30 mouse cellular contexts compared by ENCODE assay signal in genomic region chr1:187823351-187823750, GRCm38 (mm10).
DNase-seq lines count a peak whose midpoint lies in the region; ATAC-seq and TF ChIP-seq lines count a peak whose summit lies in the region.
"Had no signal": no experiment of that assay in that cellular context is flagged by ENCODE, and none has a peak within 500 bp of the region (broad histone marks: within the 10 kb centered on the region; RNA-seq: fewer than 3 reads in every experiment).

No protein-coding gene starts in this region.

- no peak for TF ChIP-seq POLR2A in heart, adult 2 months (IDR thresholded peaks at IDR 0.05; ENCODE audit: insufficient read depth, low read depth, low read length)

- 68% methylated on average over 5 of the region's 5 CpGs for WGBS in intestine, embryonic 14.5 days
- 53% methylated on average over 5 of the region's 5 CpGs for WGBS in intestine, postnatal 0 days
- WGBS in kidney, postnatal 0 days, result 56% methylated on average over 5 of the region's 5 CpGs
- WGBS in heart, adult 2 months, result 77% methylated on average over 5 of the region's 5 CpGs

- H3K4me3 ChIP-seq in intestine, embryonic 14.5 days (ENCODE audit: low read depth, low read length), result no peak overlapping the region
- no peak overlapping the region for H3K4me3 ChIP-seq in intestine, postnatal 0 days (ENCODE audit: low read depth, low read length)
- no peak overlapping the region for H3K4me3 ChIP-seq in kidney, postnatal 0 days (replicated peaks; ENCODE audit: low read depth, low read length)
- no peak overlapping the region for H3K4me3 ChIP-seq in heart, adult 2 months
- H3K4me3 ChIP-seq: erythroblast, embryonic 14.5 days; gastrocnemius, adult 2 months; heart, embryonic 12.5 days; hindbrain, embryonic 15.5 days; limb, embryonic 13.5 days; megakaryocyte, embryonic 14.5 days; midbrain, embryonic 12.5 days; neural tube, embryonic 13.5 days had no signal

- peak; percentile 69; the same call in 1 of the 2 replicates for ATAC-seq in intestine, embryonic 14.5 days (replicated peaks; ENCODE audit: low FRiP score, low TSS enrichment, low read depth)
- ATAC-seq in intestine, postnatal 0 days, result no peak
- ATAC-seq in kidney, postnatal 0 days (replicated peaks; ENCODE audit: low FRiP score, low read depth), result peak; percentile 88
- ATAC-seq: forebrain, embryonic 16.5 days; inflammation-experienced regulatory T-cells, adult 6 months; liver, postnatal 0 days had no signal

- no peak for TF ChIP-seq EP300 in heart, adult 2 months (IDR thresholded peaks at IDR 0.05; ENCODE audit: insufficient read depth, low read depth, low read length)

- DNase-seq in intestine, embryonic 14.5 days (ENCODE audit: low spot score), result no peak
- DNase-seq in kidney, adult 8-10 months, result peak; percentile 74 to 89
- peak; percentile 49 for DNase-seq in kidney, postnatal 0 days (ENCODE audit: low spot score)
- peak; percentile 70 to 74 for DNase-seq in kidney, postnatal 4 days
- DNase-seq in layer of hippocampus, postnatal 10 days (ENCODE audit: low spot score in 2 of 2), result no peak
- DNase-seq in cerebellum, postnatal 36 days, result no peak
- DNase-seq in heart, adult 2 months, result no peak
- DNase-seq: adrenal gland, postnatal 10 days; cerebellum, adult 9-10 months; gastrocnemius, adult 2 months; gastrocnemius, postnatal 36 days; heart, adult 18-20 months; heart, postnatal 4 days; layer of hippocampus, postnatal 36 days; liver, postnatal 0 days; lung, postnatal 4 days; right cerebral cortex, postnatal 4 days had no signal

- H3K27ac ChIP-seq in intestine, embryonic 14.5 days (ENCODE audit: low read depth), result no peak overlapping the region
- H3K27ac ChIP-seq in intestine, postnatal 0 days (ENCODE audit: low read depth, low read length), result no peak overlapping the region
- 0 out of 2 replicates have a peak overlapping the region, but pooled peaks have one; percentile 63 for H3K27ac ChIP-seq in kidney, postnatal 0 days
- H3K27ac ChIP-seq in heart, adult 2 months, result no peak overlapping the region
- H3K27ac ChIP-seq: gastrocnemius, adult 2 months; hindbrain, embryonic 15.5 days; limb, embryonic 13.5 days; midbrain, embryonic 12.5 days; neural tube, embryonic 13.5 days had no signal

- no peaks in the 10 kb centered on the region for H3K36me3 ChIP-seq in intestine, embryonic 14.5 days (ENCODE audit: control insufficient read depth, insufficient read depth, low read length)
- H3K36me3 ChIP-seq in intestine, postnatal 0 days (ENCODE audit: control insufficient read depth, insufficient read depth), result no peaks in the 10 kb centered on the region
- no peaks in the 10 kb centered on the region for H3K36me3 ChIP-seq in kidney, postnatal 0 days (ENCODE audit: insufficient read depth, low read length)
- H3K36me3 ChIP-seq in heart, adult 2 months (ENCODE audit: control insufficient read depth, insufficient read depth, low read length), result no peaks in the 10 kb centered on the region; the same call in 1 of the 2 replicates
- H3K36me3 ChIP-seq: G1E; heart, embryonic 12.5 days; hindbrain, embryonic 15.5 days; limb, embryonic 13.5 days; midbrain, embryonic 12.5 days; neural tube, embryonic 13.5 days had no signal

- peaks cover 2% of the 10 kb centered on the region; the same call in 1 of the 2 replicates for H3K79me2 ChIP-seq in heart, adult 2 months (replicated peaks; ENCODE audit: control insufficient read depth, insufficient read depth, low read length)

- H3K4me1 ChIP-seq in intestine, embryonic 14.5 days (replicated peaks; ENCODE audit: control insufficient read depth, insufficient read depth, low read length), result peaks cover 4% of the 10 kb centered on the region; the same call in 1 of the 2 replicates
- no peaks in the 10 kb centered on the region for H3K4me1 ChIP-seq in intestine, postnatal 0 days (replicated peaks; ENCODE audit: control insufficient read depth, insufficient read depth, low read length)
- H3K4me1 ChIP-seq in kidney, postnatal 0 days (replicated peaks; ENCODE audit: insufficient read depth, low read length), result peaks cover 9% of the 10 kb centered on the region; the same call in 1 of the 2 replicates
- no peaks in the 10 kb centered on the region; the same call in 1 of the 2 replicates for H3K4me1 ChIP-seq in heart, adult 2 months (ENCODE audit: control insufficient read depth, insufficient read depth, low read length)
- H3K4me1 ChIP-seq: megakaryocyte, embryonic 14.5 days had no signal

- intact Hi-C loops in heart, adult 2 months (cut with DNase I), result no loop called here

- no peak overlapping the region for H3K4me2 ChIP-seq in intestine, embryonic 14.5 days (ENCODE audit: low read length)
- H3K4me2 ChIP-seq in intestine, postnatal 0 days (replicated peaks; ENCODE audit: low read depth), result no peak overlapping the region
- no peak overlapping the region for H3K4me2 ChIP-seq in kidney, postnatal 0 days (ENCODE audit: low read length)
- H3K4me2 ChIP-seq: heart, embryonic 12.5 days; hindbrain, embryonic 15.5 days; limb, embryonic 13.5 days; liver, embryonic 11.5 days; midbrain, embryonic 12.5 days; neural tube, embryonic 13.5 days had no signal

- no peaks in the 10 kb centered on the region for H3K9me3 ChIP-seq in intestine, embryonic 14.5 days (ENCODE audit: control insufficient read depth, low read length)
- H3K9me3 ChIP-seq in intestine, postnatal 0 days (ENCODE audit: control insufficient read depth), result no peaks in the 10 kb centered on the region
- H3K9me3 ChIP-seq in kidney, postnatal 0 days (replicated peaks; ENCODE audit: low read length), result no peaks in the 10 kb centered on the region
- H3K9me3 ChIP-seq: heart, embryonic 12.5 days; hindbrain, embryonic 15.5 days; limb, embryonic 13.5 days; midbrain, embryonic 12.5 days; neural tube, embryonic 13.5 days had no signal

- TF ChIP-seq CTCF in intestine, postnatal 0 days (IDR thresholded peaks at IDR 0.05; ENCODE audit: low read depth), result no peak
- TF ChIP-seq CTCF in kidney, postnatal 0 days (IDR thresholded peaks at IDR 0.05; ENCODE audit: low read depth), result no peak
- no peak for TF ChIP-seq CTCF in heart, adult 2 months (IDR thresholded peaks at IDR 0.05)

- no peaks in the 10 kb centered on the region for H3K27me3 ChIP-seq in intestine, embryonic 14.5 days (replicated peaks; ENCODE audit: control insufficient read depth, insufficient read depth, low read length)
- H3K27me3 ChIP-seq in intestine, postnatal 0 days (replicated peaks; ENCODE audit: control insufficient read depth, insufficient read depth, low read length), result no peaks in the 10 kb centered on the region
- H3K27me3 ChIP-seq in kidney, postnatal 0 days (ENCODE audit: insufficient read depth, low read length), result no peaks in the 10 kb centered on the region
- no peaks in the 10 kb centered on the region for H3K27me3 ChIP-seq in heart, adult 2 months (ENCODE audit: control insufficient read depth, insufficient read depth, low read length)
- H3K27me3 ChIP-seq: CH12.LX; heart, embryonic 12.5 days; hindbrain, embryonic 15.5 days; limb, embryonic 13.5 days; megakaryocyte, embryonic 14.5 days; midbrain, embryonic 12.5 days; neural tube, embryonic 13.5 days had no signal

- H3K9ac ChIP-seq in intestine, embryonic 14.5 days (ENCODE audit: low read length), result no peak overlapping the region
- no peak overlapping the region for H3K9ac ChIP-seq in intestine, postnatal 0 days (ENCODE audit: low read depth, low read length)
- H3K9ac ChIP-seq in kidney, postnatal 0 days (ENCODE audit: low read depth, low read length), result no peak overlapping the region
- H3K9ac ChIP-seq in heart, adult 2 months (ENCODE audit: low read depth, low read length), result no peak overlapping the region
- H3K9ac ChIP-seq: heart, embryonic 12.5 days; hindbrain, embryonic 15.5 days; limb, embryonic 13.5 days; liver, postnatal 0 days; midbrain, embryonic 12.5 days; neural tube, embryonic 13.5 days had no signal

Comparison
In these comparisons a context has a peak if more than half of its experiments do, and no peak if none do; other contexts are left out.
1. DNase-seq: peak in kidney, adult 8-10 months (2 of 2), kidney, postnatal 0 days (single experiment) and kidney, postnatal 4 days (2 of 2); none in intestine, embryonic 14.5 days (single experiment), layer of hippocampus, postnatal 10 days (0 of 2), cerebellum, postnatal 36 days (0 of 2) and heart, adult 2 months (0 of 2).